Mouse (Mus musculus) embryo, embryonic 10 days (tissue): Measurements from ENCODE around the gene Sowahb.

Experiments used
- DNase-seq: peaks from one replicate; pipeline ENCODE4 v3.0.0-alpha.2; 2015; ENCODE audit warnings: low spot score

Gene Sowahb

DNA sequence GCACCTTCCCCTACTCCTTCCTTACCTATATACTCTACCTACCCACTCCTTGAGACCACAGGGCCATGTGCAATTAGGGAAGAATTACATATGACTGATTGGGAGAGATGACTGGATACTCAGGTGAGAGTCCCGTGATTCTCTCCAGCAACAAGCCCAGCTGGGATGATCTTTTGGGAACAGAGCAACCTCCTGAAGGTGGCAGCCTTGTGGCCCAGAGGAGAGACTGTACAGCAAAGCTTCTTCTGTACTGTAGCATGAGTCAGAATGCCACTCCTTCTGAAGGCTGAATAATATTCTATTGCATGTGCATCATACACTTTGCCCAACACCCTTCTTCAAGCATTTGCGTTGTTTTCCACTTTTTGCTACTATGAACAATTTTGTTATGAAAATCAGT, 42.2 kb downstream of the Sowahb start:
- DNase-seq, result no peak

- peak; percentile 25 for DNase-seq
These were observed 43.8 kb downstream of the Sowahb start for GRCm38 (mm10) chr5:93000774-93001757.

- DNase-seq, result no peak
These were observed 44.8 kb downstream of the Sowahb start for GRCm38 (mm10) chr5:93000060-93000459.

GRCm38 (mm10) chr5:92998494-92999016, 46.3 kb downstream of the Sowahb start:
- DNase-seq, result peak; percentile 58

DNA sequence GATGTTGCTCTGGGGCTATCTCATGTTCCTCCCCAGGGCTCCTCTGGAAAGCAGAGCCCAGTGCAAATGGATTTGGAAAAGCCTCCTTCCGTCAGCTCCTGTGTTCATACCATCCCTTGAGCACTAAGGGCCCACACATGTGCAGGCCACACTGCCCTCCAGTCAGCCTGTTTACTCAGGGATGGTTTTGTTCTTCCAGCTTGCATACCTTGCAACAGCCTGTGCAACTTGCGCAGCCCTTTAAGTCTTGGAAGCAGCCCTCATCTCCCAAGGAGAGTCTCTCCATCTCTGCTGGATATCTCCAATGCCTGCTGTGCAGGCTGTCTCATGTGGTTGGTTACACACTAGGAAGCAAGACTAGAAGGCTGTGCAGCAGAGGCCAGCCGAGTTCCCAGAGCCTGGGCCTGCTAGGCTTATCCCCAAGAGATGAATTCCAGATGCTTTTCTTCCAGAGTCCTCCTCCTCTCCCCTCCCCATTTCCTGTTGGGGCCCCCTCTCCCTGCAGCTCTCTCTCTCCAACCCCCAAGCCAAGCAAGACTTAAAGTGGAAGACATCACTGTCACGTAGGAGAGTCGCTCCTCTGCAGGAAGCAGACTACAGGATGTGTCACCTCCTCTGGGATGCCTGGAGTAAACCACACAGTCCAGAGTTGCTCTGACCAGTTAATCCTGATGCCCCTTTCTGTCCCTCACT, 47.2 kb downstream of the Sowahb start:
- peak; percentile 81 for DNase-seq

GRCm38 (mm10) chr5:92994861-92995260, 50.0 kb downstream of the Sowahb start:
- no peak for DNase-seq

GRCm38 (mm10) chr5:92994309-92994708, 50.5 kb downstream of the Sowahb start:
- no peak for DNase-seq

DNA sequence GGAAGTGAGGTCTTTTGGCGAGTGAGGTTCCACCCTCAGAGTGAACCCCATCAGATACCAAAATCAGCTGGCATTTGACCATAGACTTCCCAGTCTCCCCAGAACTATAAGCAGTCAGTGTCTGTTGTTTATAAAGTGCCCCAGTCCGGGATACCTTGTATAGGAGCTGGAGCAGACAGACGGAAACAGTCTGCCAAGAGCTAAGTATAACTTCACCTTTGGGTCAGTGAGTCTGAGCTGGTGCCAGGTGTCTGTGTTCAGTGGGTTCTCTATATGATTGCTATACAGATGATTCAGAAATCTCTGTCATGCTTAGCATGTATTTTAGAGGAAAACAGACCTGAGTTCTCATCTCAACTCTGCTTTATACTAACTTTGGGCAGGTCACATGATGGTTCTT, 52.7 kb downstream of the Sowahb start:
- no peak for DNase-seq
